Mouse (Mus musculus): ENCODE results near the gene Agbl4. TPM values are rescaled to one million over a fixed set of nuclear protein-coding genes. Genes with fewer than 3 reads are reported as not detected.

Gene Agbl4
- polyA plus RNA-seq, 1 experiment from 2014 or later: 0.27 TPM

- Histone ChIP-seq H3K4me1 (peaks cover 17% of the 10 kb centered on the region), H3K9me3 (no peaks in the 10 kb centered on the region), H3K27me3 (no peaks in the 10 kb centered on the region), H3K9ac (no peak overlapping the region), H3K27ac (0 out of 2 replicates have a peak overlapping the region, but pooled peaks have one; percentile 6), H3K4me2 (replicated peaks) (no peak overlapping the region), H3K36me3 (no peaks in the 10 kb centered on the region), H3K4me3 (no peak overlapping the region)
- WGBS: 81% methylated on average over 7 of the region's 7 CpGs
- no peak for ATAC-seq (ENCODE audit: low FRiP score, low read depth)
Observed at GRCm38 (mm10) chr4:111584286-111584685, 1186.8 kb downstream of the Agbl4 start.

- no peak overlapping the region for H3K9ac ChIP-seq
- no peaks in the 10 kb centered on the region for H3K27me3 ChIP-seq
- WGBS: 79% methylated on average over 1 of the region's 1 CpGs
- no peak for ATAC-seq (ENCODE audit: low FRiP score, low read depth)
- peaks cover 17% of the 10 kb centered on the region for H3K4me1 ChIP-seq
- no peak overlapping the region for H3K27ac ChIP-seq
- H3K9me3 ChIP-seq: no peaks in the 10 kb centered on the region
- no peak overlapping the region for H3K4me3 ChIP-seq
- no peaks in the 10 kb centered on the region for H3K36me3 ChIP-seq
- no peak overlapping the region for H3K4me2 ChIP-seq (replicated peaks)
Observed at GRCm38 (mm10) chr4:111588211-111588610, 1190.8 kb downstream of the Agbl4 start.

DNA sequence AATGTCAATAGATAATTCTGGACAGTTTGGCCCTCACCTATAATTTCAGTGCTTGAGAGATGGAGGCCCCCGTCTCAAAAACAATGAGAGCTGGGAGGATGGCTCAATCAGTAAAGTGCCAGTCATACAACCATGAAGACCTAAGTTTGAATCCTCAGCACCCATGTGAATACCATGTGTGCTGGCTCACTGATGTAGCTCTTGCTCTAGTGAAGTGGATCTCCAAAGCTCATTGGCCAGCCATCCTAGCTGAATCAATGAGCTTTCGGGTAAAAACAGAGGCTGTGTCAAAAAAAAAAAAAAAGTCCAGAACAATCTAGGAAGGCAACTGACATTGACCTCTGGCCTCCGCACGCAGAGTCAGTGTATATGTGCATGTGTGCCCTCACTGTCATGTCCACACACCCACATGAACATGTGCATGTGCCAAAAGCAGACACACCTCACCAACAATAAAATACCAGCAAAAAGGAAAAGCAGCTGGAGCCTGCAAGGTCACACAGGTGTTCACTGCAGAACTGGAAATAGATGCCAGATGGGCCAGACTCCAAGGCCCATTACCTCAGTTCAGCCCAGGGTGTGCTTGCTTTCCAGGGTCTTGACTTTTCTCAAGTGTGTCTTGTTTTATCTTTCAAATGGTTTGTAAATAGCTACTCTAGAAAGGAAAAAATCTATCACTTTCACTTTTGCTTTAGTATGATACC lies 1192.2 kb downstream of the Agbl4 start:
- no peak overlapping the region for H3K4me2 ChIP-seq (replicated peaks)
- H3K9me3 ChIP-seq: no peaks in the 10 kb centered on the region
- 51% methylated on average over 4 of the region's 4 CpGs for WGBS
- H3K36me3 ChIP-seq: no peaks in the 10 kb centered on the region
- no peak overlapping the region for H3K27ac ChIP-seq
- H3K4me1 ChIP-seq: peaks cover 5% of the 10 kb centered on the region; the same call in 1 of the 2 replicates
- ATAC-seq (ENCODE audit: low FRiP score, low read depth): peak; percentile 61; the same call in 1 of the 2 replicates
- no peak overlapping the region for H3K9ac ChIP-seq
- no peaks in the 10 kb centered on the region for H3K27me3 ChIP-seq
- no peak overlapping the region for H3K4me3 ChIP-seq

GRCm38 (mm10) chr4:111594655-111595295 lies 1197.3 kb downstream of the Agbl4 start:
- Histone ChIP-seq H3K4me2 (replicated peaks) (no peak overlapping the region), H3K9me3 (no peaks in the 10 kb centered on the region), H3K4me1 (peaks cover 4% of the 10 kb centered on the region; the same call in 1 of the 2 replicates), H3K27me3 (no peaks in the 10 kb centered on the region), H3K27ac (no peak overlapping the region), H3K9ac (no peak overlapping the region), H3K36me3 (no peaks in the 10 kb centered on the region), H3K4me3 (no peak overlapping the region)
- 88% methylated on average over 3 of the region's 3 CpGs for WGBS
- ATAC-seq (ENCODE audit: low FRiP score, low read depth): no peak

DNA sequence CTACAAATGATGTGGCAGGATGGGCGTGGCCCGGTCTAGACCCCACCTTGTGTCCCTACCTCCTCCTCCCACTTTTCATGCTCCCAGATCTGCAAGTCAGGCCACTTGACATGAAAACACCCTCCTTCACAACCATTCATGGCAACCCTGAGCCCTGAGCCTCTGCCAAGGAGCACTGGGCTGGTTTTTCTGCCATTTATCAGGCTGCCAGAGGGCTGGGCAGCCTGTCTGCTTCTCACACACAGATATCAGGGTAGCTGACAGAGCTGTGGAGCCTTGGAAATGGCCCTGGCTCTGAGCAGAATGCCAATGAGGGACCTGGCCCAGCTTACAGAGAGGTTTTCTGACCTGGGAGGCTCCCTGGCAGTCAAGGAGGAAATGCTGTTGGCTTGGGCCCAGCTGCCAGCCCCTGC lies 1199.8 kb downstream of the Agbl4 start:
- no peak for ATAC-seq (ENCODE audit: low FRiP score, low read depth)
- Histone ChIP-seq H3K4me2 (replicated peaks) (no peak overlapping the region), H3K27me3 (no peaks in the 10 kb centered on the region), H3K36me3 (no peaks in the 10 kb centered on the region), H3K4me1 (0 out of 2 replicates have a peak, but pooled peaks cover 3% of the 10 kb centered on the region), H3K9ac (no peak overlapping the region), H3K9me3 (no peaks in the 10 kb centered on the region), H3K27ac (no peak overlapping the region), H3K4me3 (no peak overlapping the region)
- 94% methylated on average over 2 of the region's 2 CpGs for WGBS

GRCm38 (mm10) chr4:111597986-111598385 lies 1200.5 kb downstream of the Agbl4 start:
- no peak for ATAC-seq (ENCODE audit: low FRiP score, low read depth)
- H3K4me3 ChIP-seq: no peak overlapping the region
- 86% methylated on average over 1 of the region's 1 CpGs for WGBS
- H3K27me3 ChIP-seq: no peaks in the 10 kb centered on the region
- H3K4me2 ChIP-seq (replicated peaks): no peak overlapping the region
- H3K4me1 ChIP-seq: 0 out of 2 replicates have a peak, but pooled peaks cover 3% of the 10 kb centered on the region
- no peak overlapping the region for H3K27ac ChIP-seq
- H3K9me3 ChIP-seq: no peaks in the 10 kb centered on the region
- no peak overlapping the region for H3K9ac ChIP-seq
- no peaks in the 10 kb centered on the region for H3K36me3 ChIP-seq

GRCm38 (mm10) chr4:111603194-111603593 lies 1205.7 kb downstream of the Agbl4 start:
- 61% methylated on average over 2 of the region's 2 CpGs for WGBS
- no peak overlapping the region for H3K4me2 ChIP-seq (replicated peaks)
- H3K9me3 ChIP-seq: no peaks in the 10 kb centered on the region
- no peak overlapping the region for H3K27ac ChIP-seq
- H3K4me3 ChIP-seq: no peak overlapping the region
- no peak for ATAC-seq (ENCODE audit: low FRiP score, low read depth)
- H3K9ac ChIP-seq: no peak overlapping the region
- H3K36me3 ChIP-seq: no peaks in the 10 kb centered on the region
- 0 out of 2 replicates have a peak, but pooled peaks cover 4% of the 10 kb centered on the region for H3K4me1 ChIP-seq
- no peaks in the 10 kb centered on the region for H3K27me3 ChIP-seq

- Histone ChIP-seq H3K27ac (no peak overlapping the region), H3K4me1 (0 out of 2 replicates have a peak, but pooled peaks cover 4% of the 10 kb centered on the region), H3K9me3 (no peaks in the 10 kb centered on the region), H3K4me3 (no peak overlapping the region), H3K9ac (no peak overlapping the region), H3K27me3 (no peaks in the 10 kb centered on the region), H3K4me2 (replicated peaks) (no peak overlapping the region), H3K36me3 (no peaks in the 10 kb centered on the region)
- no peak for ATAC-seq (ENCODE audit: low FRiP score, low read depth)
- 51% methylated on average over 8 of the region's 8 CpGs for WGBS
Observed at GRCm38 (mm10) chr4:111607826-111608500, 1210.5 kb downstream of the Agbl4 start.

DNA sequence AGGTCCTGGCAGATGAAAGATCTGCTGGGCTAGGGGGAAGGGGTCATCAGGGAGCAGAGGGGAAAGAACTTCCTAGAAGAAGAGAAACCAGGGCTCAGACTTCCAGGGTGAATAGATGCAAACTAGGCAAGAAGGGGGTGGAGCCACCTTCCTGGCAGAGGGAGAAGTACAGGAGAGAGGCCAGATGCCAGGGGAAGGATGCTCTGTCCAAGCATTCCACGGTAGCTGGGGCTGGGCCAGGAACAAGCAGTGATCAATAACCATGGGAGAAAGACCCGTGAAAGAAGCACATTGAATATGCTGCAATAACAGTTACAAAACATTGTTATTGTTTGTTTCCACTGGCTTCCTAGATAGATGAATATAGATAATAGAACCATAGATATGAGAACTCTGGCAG lies 1224.4 kb downstream of the Agbl4 start:
- no peak overlapping the region for H3K4me2 ChIP-seq (replicated peaks)
- H3K9ac ChIP-seq: no peak overlapping the region
- H3K4me3 ChIP-seq: no peak overlapping the region
- no peaks in the 10 kb centered on the region for H3K36me3 ChIP-seq
- no peak overlapping the region for H3K27ac ChIP-seq
- 63% methylated on average over 2 of the region's 2 CpGs for WGBS
- no peaks in the 10 kb centered on the region for H3K4me1 ChIP-seq
- H3K9me3 ChIP-seq: no peaks in the 10 kb centered on the region
- no peaks in the 10 kb centered on the region for H3K27me3 ChIP-seq
- ATAC-seq (ENCODE audit: low FRiP score, low read depth): no peak

- H3K4me1 ChIP-seq: no peaks in the 10 kb centered on the region
- no peak overlapping the region for H3K4me3 ChIP-seq
- H3K27ac ChIP-seq: no peak overlapping the region
- H3K4me2 ChIP-seq (replicated peaks): no peak overlapping the region
- H3K27me3 ChIP-seq: no peaks in the 10 kb centered on the region
- WGBS: 50% methylated on average over 5 of the region's 5 CpGs
- no peak overlapping the region for H3K9ac ChIP-seq
- no peaks in the 10 kb centered on the region for H3K9me3 ChIP-seq
- no peak for ATAC-seq (ENCODE audit: low FRiP score, low read depth)
- no peaks in the 10 kb centered on the region for H3K36me3 ChIP-seq
Observed at GRCm38 (mm10) chr4:111624914-111625313, 1227.5 kb downstream of the Agbl4 start.

- H3K36me3 ChIP-seq: no peaks in the 10 kb centered on the region
- H3K4me1 ChIP-seq: no peaks in the 10 kb centered on the region
- ATAC-seq (ENCODE audit: low FRiP score, low read depth): peak; percentile 68
- no peak overlapping the region for H3K4me2 ChIP-seq (replicated peaks)
- no peak overlapping the region for H3K4me3 ChIP-seq
- no peak overlapping the region for H3K27ac ChIP-seq
- H3K9ac ChIP-seq: no peak overlapping the region
- no peaks in the 10 kb centered on the region for H3K27me3 ChIP-seq
- H3K9me3 ChIP-seq: no peaks in the 10 kb centered on the region
- WGBS: 41% methylated on average over 8 of the region's 8 CpGs
Observed at GRCm38 (mm10) chr4:111626118-111626830, 1228.8 kb downstream of the Agbl4 start.

GRCm38 (mm10) chr4:111632615-111633014 lies 1235.2 kb downstream of the Agbl4 start:
- H3K4me1 ChIP-seq: no peaks in the 10 kb centered on the region
- no peak overlapping the region for H3K27ac ChIP-seq
- no peaks in the 10 kb centered on the region for H3K36me3 ChIP-seq
- no peaks in the 10 kb centered on the region for H3K27me3 ChIP-seq
- H3K4me2 ChIP-seq (replicated peaks): no peak overlapping the region
- H3K9ac ChIP-seq: no peak overlapping the region
- ATAC-seq (ENCODE audit: low FRiP score, low read depth): no peak
- no peak overlapping the region for H3K4me3 ChIP-seq
- 87% methylated on average over 1 of the region's 1 CpGs for WGBS
- no peaks in the 10 kb centered on the region for H3K9me3 ChIP-seq

Data from limb, embryonic 13.5 days (tissue).